Mouse (Mus musculus): ENCODE data around the gene Acadl. TPM values are rescaled to one million over a fixed set of nuclear protein-coding genes. Genes with fewer than 3 reads are reported as not detected.

The Acadl gene
- polyA plus RNA-seq (2012; fragmentation: generic; extraction: Trizol): 141 TPM

- Histone ChIP-seq H3ac (ENCODE audit: control insufficient read depth, insufficient read length) (peak within 1 kb of the TSS; percentile 89), H3K79me2 (ENCODE audit: control insufficient read depth, insufficient read depth) (peaks cover 43% of the 10 kb centered on the region), H3K4me3 (peak within 1 kb of the TSS; percentile 74), H3K27me3 (ENCODE audit: control insufficient read depth, insufficient read depth, insufficient read length) (no peaks in the 10 kb centered on the region), H3K36me3 (ENCODE audit: control insufficient read depth, insufficient read depth) (peaks cover 5% of the 10 kb centered on the region), H3K4me2 (ENCODE audit: low read depth) (peak within 1 kb of the TSS; percentile 74)
- TF ChIP-seq USF1 (IDR thresholded peaks at IDR 0.05; ENCODE audit: low read depth): no peak
- TF ChIP-seq E2F4 (IDR thresholded peaks at IDR 0.05; ENCODE audit: insufficient read depth): no peak
- no peak for TF ChIP-seq TCF3 (IDR thresholded peaks at IDR 0.05; ENCODE audit: insufficient read length, low read depth)
- peak; percentile 92 for TF ChIP-seq POLR2A (IDR thresholded peaks at IDR 0.05; ENCODE audit: insufficient read length, low read depth)
- TF ChIP-seq TCF12 (IDR thresholded peaks at IDR 0.05; ENCODE audit: insufficient read depth, poor library complexity, severe bottlenecking): no peak
- TF ChIP-seq SRF (IDR thresholded peaks at IDR 0.05; ENCODE audit: control insufficient read depth, insufficient read length, low read depth): no peak
- peak in 1 of 3 experiments; percentile 12 for TF ChIP-seq MYOG (IDR thresholded peaks at IDR 0.05; ENCODE audit: control insufficient read depth in 1 of 3, insufficient read depth in 1 of 3, insufficient read length in 2 of 3, low read depth in 2 of 3)
- peak in 1 of 3 experiments; percentile 36 for TF ChIP-seq MYOD1 (IDR thresholded peaks at IDR 0.05; ENCODE audit: control insufficient read depth in 1 of 3, insufficient read length in 2 of 3, low read depth in 2 of 3)
- TF ChIP-seq CEBPB (IDR thresholded peaks at IDR 0.05; ENCODE audit: insufficient read depth, poor library complexity, severe bottlenecking): no peak
- TF ChIP-seq POLR2AphosphoS2 (IDR thresholded peaks at IDR 0.05; ENCODE audit: insufficient read length, low read depth): peak; percentile 83
- no peak for TF ChIP-seq MAX (IDR thresholded peaks at IDR 0.05; ENCODE audit: low read depth)
- no peak for TF ChIP-seq REST (IDR thresholded peaks at IDR 0.05; ENCODE audit: insufficient read depth, insufficient read length)
Observed at GRCm38 (mm10) chr1:66862712-66863511, at the start of gene Acadl. Acadl (minus strand) TSS chr1:66863277.

- H3ac ChIP-seq (ENCODE audit: control insufficient read depth, insufficient read length): no peak overlapping the region
- TF ChIP-seq TCF3 (IDR thresholded peaks at IDR 0.05; ENCODE audit: insufficient read length, low read depth) (no peak), MAX (IDR thresholded peaks at IDR 0.05; ENCODE audit: low read depth) (no peak), SRF (IDR thresholded peaks at IDR 0.05; ENCODE audit: control insufficient read depth, insufficient read length, low read depth) (no peak), MYOD1 (IDR thresholded peaks at IDR 0.05; ENCODE audit: control insufficient read depth in 1 of 3, insufficient read length in 2 of 3, low read depth in 2 of 3) (no peak), MYOG (IDR thresholded peaks at IDR 0.05; ENCODE audit: control insufficient read depth in 1 of 3, insufficient read depth in 1 of 3, insufficient read length in 2 of 3, low read depth in 2 of 3) (no peak), REST (IDR thresholded peaks at IDR 0.05; ENCODE audit: insufficient read depth, insufficient read length) (no peak), TCF12 (IDR thresholded peaks at IDR 0.05; ENCODE audit: insufficient read depth, poor library complexity, severe bottlenecking) (no peak), POLR2AphosphoS2 (IDR thresholded peaks at IDR 0.05; ENCODE audit: insufficient read length, low read depth) (no peak), CEBPB (IDR thresholded peaks at IDR 0.05; ENCODE audit: insufficient read depth, poor library complexity, severe bottlenecking) (no peak)
- no peaks in the 10 kb centered on the region for H3K36me3 ChIP-seq (ENCODE audit: control insufficient read depth, insufficient read depth)
- no peaks in the 10 kb centered on the region for H3K27me3 ChIP-seq (ENCODE audit: control insufficient read depth, insufficient read depth, insufficient read length)
- H3K79me2 ChIP-seq (ENCODE audit: control insufficient read depth, insufficient read depth): no peaks in the 10 kb centered on the region
- no peak overlapping the region for H3K4me2 ChIP-seq (ENCODE audit: low read depth)
- no peak overlapping the region for H3K4me3 ChIP-seq
Observed at GRCm38 (mm10) chr1:66912305-66912704, 49.2 kb upstream of the Acadl start.

- no peaks in the 10 kb centered on the region for H3K79me2 ChIP-seq (ENCODE audit: control insufficient read depth, insufficient read depth)
- TF ChIP-seq MYOG (IDR thresholded peaks at IDR 0.05; ENCODE audit: control insufficient read depth in 1 of 3, insufficient read depth in 1 of 3, insufficient read length in 2 of 3, low read depth in 2 of 3): no peak
- no peak for TF ChIP-seq POLR2A (IDR thresholded peaks at IDR 0.05; ENCODE audit: insufficient read length, low read depth)
- TF ChIP-seq MYOD1 (IDR thresholded peaks at IDR 0.05; ENCODE audit: control insufficient read depth in 1 of 3, insufficient read length in 2 of 3, low read depth in 2 of 3): no peak
- TF ChIP-seq E2F4 (IDR thresholded peaks at IDR 0.05; ENCODE audit: insufficient read depth): no peak
- TF ChIP-seq MAX (IDR thresholded peaks at IDR 0.05; ENCODE audit: low read depth): no peak
- no peak for TF ChIP-seq USF1 (IDR thresholded peaks at IDR 0.05; ENCODE audit: low read depth)
- no peak overlapping the region for H3ac ChIP-seq (ENCODE audit: control insufficient read depth, insufficient read length)
- H3K4me2 ChIP-seq (ENCODE audit: low read depth): no peak overlapping the region
- H3K4me3 ChIP-seq: no peak overlapping the region
- H3K36me3 ChIP-seq (ENCODE audit: control insufficient read depth, insufficient read depth): no peaks in the 10 kb centered on the region
- H3K27me3 ChIP-seq (ENCODE audit: control insufficient read depth, insufficient read depth, insufficient read length): no peaks in the 10 kb centered on the region
Observed at GRCm38 (mm10) chr1:66902566-66902965, 39.5 kb upstream of the Acadl start.

GRCm38 (mm10) chr1:66900946-66901345 is 37.9 kb upstream of the Acadl start:
- no peaks in the 10 kb centered on the region for H3K27me3 ChIP-seq (ENCODE audit: control insufficient read depth, insufficient read depth, insufficient read length)
- H3ac ChIP-seq (ENCODE audit: control insufficient read depth, insufficient read length): no peak overlapping the region
- no peak overlapping the region for H3K4me3 ChIP-seq
- H3K36me3 ChIP-seq (ENCODE audit: control insufficient read depth, insufficient read depth): no peaks in the 10 kb centered on the region
- no peaks in the 10 kb centered on the region for H3K79me2 ChIP-seq (ENCODE audit: control insufficient read depth, insufficient read depth)
- no peak overlapping the region for H3K4me2 ChIP-seq (ENCODE audit: low read depth)
- TF ChIP-seq E2F4 (IDR thresholded peaks at IDR 0.05; ENCODE audit: insufficient read depth): no peak
- no peak for TF ChIP-seq MAX (IDR thresholded peaks at IDR 0.05; ENCODE audit: low read depth)
- TF ChIP-seq CEBPB (IDR thresholded peaks at IDR 0.05; ENCODE audit: insufficient read depth, poor library complexity, severe bottlenecking): no peak

- Histone ChIP-seq H3K36me3 (ENCODE audit: control insufficient read depth, insufficient read depth) (no peaks in the 10 kb centered on the region), H3ac (ENCODE audit: control insufficient read depth, insufficient read length) (no peak overlapping the region), H3K27me3 (ENCODE audit: control insufficient read depth, insufficient read depth, insufficient read length) (no peaks in the 10 kb centered on the region), H3K79me2 (ENCODE audit: control insufficient read depth, insufficient read depth) (no peaks in the 10 kb centered on the region), H3K4me3 (no peak overlapping the region), H3K4me2 (ENCODE audit: low read depth) (no peak overlapping the region)
- TF ChIP-seq SRF (IDR thresholded peaks at IDR 0.05; ENCODE audit: control insufficient read depth, insufficient read length, low read depth) (no peak), MAX (IDR thresholded peaks at IDR 0.05; ENCODE audit: low read depth) (no peak), CEBPB (IDR thresholded peaks at IDR 0.05; ENCODE audit: insufficient read depth, poor library complexity, severe bottlenecking) (no peak), REST (IDR thresholded peaks at IDR 0.05; ENCODE audit: insufficient read depth, insufficient read length) (no peak), TCF12 (IDR thresholded peaks at IDR 0.05; ENCODE audit: insufficient read depth, poor library complexity, severe bottlenecking) (no peak)
Observed at GRCm38 (mm10) chr1:66898261-66898660, 35.2 kb upstream of the Acadl start.

Measured in myocyte (in vitro differentiated cells).